In genomic region chr2:173716966-173717365, GRCm38 (mm10) we compare ENCODE assay signal across 17 mouse cellular contexts. TPM values are rescaled to one million over a fixed set of nuclear protein-coding genes. Genes with fewer than 3 reads are reported as not detected.
A peak's percentile ranks its signal among the peaks of the same experiment; 100 is the strongest.
DNase-seq lines count a peak whose midpoint lies in the region.
"Had no signal": no experiment of that assay in that cellular context is flagged by ENCODE, and none has a peak within 500 bp of the region (broad histone marks: within the 10 kb centered on the region; RNA-seq: fewer than 3 reads in every experiment).

No protein-coding gene starts in this region.

- intact Hi-C loops in left cerebral cortex, postnatal 10 days (cut with DNase I) = no loop called here
- intact Hi-C loops in left cerebral cortex, postnatal 36 days (cut with DNase I) = no loop called here

- peak; percentile 33 for DNase-seq in layer of hippocampus, adult 9-11 months
- DNase-seq in layer of hippocampus, postnatal 25 days (ENCODE audit: extremely low spot score in 1 of 2, low spot score in 1 of 2) = no peak
- peak; percentile 24 to 41 for DNase-seq in left cerebral cortex, postnatal 10 days (ENCODE audit: extremely low spot score in 1 of 2, low spot score in 2 of 2)
- DNase-seq in left cerebral cortex, postnatal 36 days (ENCODE audit: low spot score in 2 of 2) = no peak
- peak; percentile 28 for DNase-seq in right cerebral cortex, postnatal 4 days
- DNase-seq in right cerebral cortex, postnatal 36 days (ENCODE audit: low spot score in 2 of 2) = no peak
- DNase-seq: adrenal gland, adult 2 months; adrenal gland, postnatal 14 days; cerebellum, adult 11 months; cerebellum, adult 8-10 months; gastrocnemius, postnatal 25 days; heart, adult 18-20 months; heart, postnatal 10 days; heart, postnatal 36 days had no signal

RNA-seq across cellular contexts. Expression of gene 1700010B08Rik, which starts 2.2 kb away (rescaled TPM):
- total RNA-seq in layer of hippocampus, postnatal 25 days (2021) = not detected
- not detected for total RNA-seq in left cerebral cortex, postnatal 10 days (2021)
- not detected for total RNA-seq in left cerebral cortex, postnatal 36 days (2021)
- total RNA-seq: adrenal gland, adult 2 months; adrenal gland, postnatal 14 days; adrenal gland, postnatal 4 days; gastrocnemius, adult 8-10 months; gastrocnemius, postnatal 25 days; heart, adult 18-20 months; heart, postnatal 10 days; heart, postnatal 36 days; MEL had no signal

RNA-seq across cellular contexts. Expression of gene Vapb, which starts 20.3 kb away (rescaled TPM):
- total RNA-seq in layer of hippocampus, postnatal 25 days (2021) = 100 to 1,000 TPM; 103 to 120 TPM
- total RNA-seq in left cerebral cortex, postnatal 10 days (2021) = 100 to 1,000 TPM; 110 to 118 TPM
- 100 to 1,000 TPM; 122 to 125 TPM for total RNA-seq in left cerebral cortex, postnatal 36 days (2021)

RNA-seq across cellular contexts. Expression of gene Rab22a, which starts 57.4 kb away (rescaled TPM):
- 10 to 100 TPM; 25.9 to 26.4 TPM for total RNA-seq in layer of hippocampus, postnatal 25 days (2021)
- 10 to 100 TPM; 24.4 to 26.2 TPM for total RNA-seq in left cerebral cortex, postnatal 10 days (2021)
- 10 to 100 TPM; 25.6 to 27.2 TPM for total RNA-seq in left cerebral cortex, postnatal 36 days (2021)

Comparison
In these comparisons a context has a peak if more than half of its experiments do, and no peak if none do; other contexts are left out.
1. DNase-seq: peak in layer of hippocampus, adult 9-11 months (single experiment), left cerebral cortex, postnatal 10 days (2 of 2) and right cerebral cortex, postnatal 4 days (single experiment); none in layer of hippocampus, postnatal 25 days (0 of 2), left cerebral cortex, postnatal 36 days (0 of 2) and right cerebral cortex, postnatal 36 days (0 of 2).